Mouse (Mus musculus) testis, adult 10 weeks (tissue): ENCODE results near the gene Abcc12. TPM values are rescaled to one million over a fixed set of nuclear protein-coding genes. Genes with fewer than 3 reads are reported as not detected.

Source experiments
- polyA plus RNA-seq: library from polyadenylated mRNA; stranded (reverse); fragments of 350-450 nt; fragmentation: Illumina TruSeq; extraction: RNeasy Lipid Tissue Mini Kit (QIAGEN cat#74804); gene quantifications from one replicate; pipeline ENCODE4 v1.2.3, GENCODE M21; 2014; ENCODE audit warnings: low read depth, low replicate concordance

Gene Abcc12
- 59.9 TPM for polyA plus RNA-seq

GRCm38 (mm10) chr8:86580458-86580857 lies at the start of gene Abcc12:
Abcc12 (minus strand) TSS chr8:86580686.

GRCm38 (mm10) chr8:86623911-86624731 lies 43.6 kb upstream of the Abcc12 start, which contains the start of gene Lonp2:
Lonp2 (plus strand) TSS chr8:86624043.

Other genes with a start within 250 kb of the Abcc12 start
- 33.8 TPM for gene Lonp2, start 43.4 kb upstream of the Abcc12 start, polyA plus RNA-seq
- 13.3 TPM for gene Gm10638, start 165.0 kb upstream of the Abcc12 start, polyA plus RNA-seq
- 43.9 TPM for gene Siah1a, start 165.2 kb upstream of the Abcc12 start, polyA plus RNA-seq